Mouse (Mus musculus) CH12.LX (cell line): ENCODE measurements around the gene Rmnd1.

Experiments
- E2F4 ChIP-seq: IDR thresholded peaks from 2 replicates; pipeline ENCODE4 v1.6.1; 2011; ENCODE audit warnings: low read depth, low read length, improper control_type of control experiment; ENCODE audit not compliant: insufficient replicate concordance
- ELF1 ChIP-seq: IDR thresholded peaks from 2 replicates; pipeline ENCODE4 v1.6.1; 2014; ENCODE audit warnings: low read depth, mild to moderate bottlenecking, inconsistent platforms, low read length, improper control_type of control experiment
- POLR2A ChIP-seq: IDR thresholded peaks from 2 replicates; pipeline ENCODE4 v1.6.1; 2011; ENCODE audit warnings: low read depth, mild to moderate bottlenecking, improper control_type of control experiment, low read length

DNA sequence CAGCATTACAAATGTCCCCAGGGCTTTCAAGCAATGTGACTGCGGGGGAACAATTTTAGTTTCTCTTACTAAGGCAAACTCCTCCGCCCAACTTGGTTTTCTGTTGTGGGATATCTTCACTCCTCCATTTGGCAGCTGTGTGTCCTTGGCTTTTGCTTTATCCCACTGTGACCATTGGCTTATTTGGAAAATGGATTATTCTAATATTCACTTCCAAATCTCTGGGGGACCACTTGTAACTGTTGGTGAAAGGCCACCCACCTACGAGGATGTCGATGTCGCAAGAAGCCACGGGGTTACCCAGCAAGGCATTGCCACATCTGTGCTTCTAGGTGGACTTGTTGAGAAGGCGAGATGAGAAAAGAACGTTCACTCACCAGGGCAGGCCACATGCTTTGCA, 49.5 kb upstream of the Rmnd1 start:
- TF ChIP-seq ELF1 = no peak
- no peak for TF ChIP-seq E2F4
- TF ChIP-seq POLR2A = no peak
